Mouse (Mus musculus) neutrophil, adult 5-6 weeks (primary cell): ENCODE measurements around the gene Ep400. TPM values are rescaled to one million over a fixed set of nuclear protein-coding genes. Genes with fewer than 3 reads are reported as not detected.

Source experiments
- ATAC-seq: fragments of 151-379, 151-347 bp; 2 replicates; pipeline ENCODE4 v1.8.0; 2017; ENCODE audit warnings: mild to moderate bottlenecking, moderate TSS enrichment; ENCODE audit not compliant: insufficient number of reproducible peaks, poor library complexity, low FRiP score, severe bottlenecking; ENCODE audit errors: extremely low read depth
- total RNA-seq: library from RNA; stranded (forward); fragments of 200-1000 nt; gene quantifications from 2 replicates; pipeline ENCODE4 v1.2.3, GENCODE M21; 2017

Gene Ep400
- total RNA-seq, 1 experiment from 2014 or later = 95.2 TPM

DNA sequence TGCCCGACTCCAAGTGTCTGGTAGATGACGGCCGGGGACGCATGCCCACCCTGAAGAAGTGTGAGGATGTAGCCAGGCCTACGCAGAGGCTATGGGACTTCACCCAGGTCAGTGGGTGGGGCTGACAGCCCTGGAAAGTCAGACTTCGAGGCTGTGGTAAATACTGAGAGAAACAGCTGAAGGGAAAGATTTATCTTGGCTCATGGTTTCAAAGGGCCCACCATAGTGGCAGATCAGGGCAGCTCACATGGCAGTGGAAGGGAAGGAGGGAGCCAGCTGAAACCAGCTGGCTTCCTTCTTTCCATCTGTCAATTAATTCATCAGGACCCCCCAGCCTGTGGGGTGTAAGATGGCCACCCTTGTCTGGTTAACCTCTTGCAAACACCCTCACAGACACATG is 151.3 kb downstream of the Ep400 start:
- ATAC-seq = no peak

Other genes with a start within 250 kb of the Ep400 start
- gene Galnt9, start 226.4 kb downstream of the Ep400 start, total RNA-seq = 0.81 and 0.86 TPM in 2 replicates
- gene Noc4l, start 117.3 kb downstream of the Ep400 start, total RNA-seq = 11.0 and 12.0 TPM in 2 replicates
- gene Ddx51, start 117.3 kb downstream of the Ep400 start, total RNA-seq = 6.4 and 11.4 TPM in 2 replicates
- 19.4 and 20.5 TPM in 2 replicates for gene Pus1, start 9.9 kb upstream of the Ep400 start, total RNA-seq
- gene Ulk1, start 39.4 kb upstream of the Ep400 start, total RNA-seq = 40.4 and 56.1 TPM in 2 replicates
- 24.4 and 28.3 TPM in 2 replicates for gene Hscb, start 69.1 kb upstream of the Ep400 start, total RNA-seq
- 6.5 and 7.8 TPM in 2 replicates for gene Chek2, start 69.3 kb upstream of the Ep400 start, total RNA-seq
- 3.7 and 6.3 TPM in 2 replicates for gene Ttc28, start 109.1 kb upstream of the Ep400 start, total RNA-seq